Mouse (Mus musculus): ENCODE data around the gene Unc5cl. TPM values are rescaled to one million over a fixed set of nuclear protein-coding genes. Genes with fewer than 3 reads are reported as not detected.

The Unc5cl gene
- polyA plus RNA-seq, 1 experiment from 2014 or later = 0.68 TPM

- no peak overlapping the region for H3K4me3 ChIP-seq (ENCODE audit: low read depth, low read length)
- DNase-seq = no peak
- TF ChIP-seq EP300 (IDR thresholded peaks at IDR 0.05; ENCODE audit: low read depth) (no peak), CTCF (IDR thresholded peaks at IDR 0.05; ENCODE audit: low read depth) (no peak)
- WGBS (ENCODE audit: insufficient replicate concordance) = 83% methylated on average over 11 of the region's 11 CpGs
- H3K9me3 ChIP-seq (ENCODE audit: low read length) = no peaks in the 10 kb centered on the region
- no peak overlapping the region for H3K27ac ChIP-seq (ENCODE audit: low read depth)
- H3K4me1 ChIP-seq (ENCODE audit: insufficient read depth) = no peaks in the 10 kb centered on the region
- H3K9ac ChIP-seq (replicated peaks) = no peak overlapping the region
- ATAC-seq = no peak
- H3K4me2 ChIP-seq (ENCODE audit: low read depth, low read length) = no peak overlapping the region
- no peaks in the 10 kb centered on the region for H3K27me3 ChIP-seq (ENCODE audit: insufficient read depth, low read length)
- no peaks in the 10 kb centered on the region for H3K36me3 ChIP-seq (replicated peaks; ENCODE audit: insufficient read depth, low read length)
These were observed 91.3 kb downstream of the Unc5cl start for GRCm38 (mm10) chr17:48546036-48546435.

GRCm38 (mm10) chr17:48547668-48548067 is 93.0 kb downstream of the Unc5cl start:
- Histone ChIP-seq H3K4me2 (ENCODE audit: low read depth, low read length) (no peak overlapping the region), H3K4me3 (ENCODE audit: low read depth, low read length) (no peak overlapping the region)
- ATAC-seq = peak; percentile 38; the same call in 1 of the 2 replicates

GRCm38 (mm10) chr17:48551788-48552531 is 97.3 kb downstream of the Unc5cl start:
- Histone ChIP-seq H3K9me3 (ENCODE audit: low read length) (no peaks in the 10 kb centered on the region), H3K36me3 (replicated peaks; ENCODE audit: insufficient read depth, low read length) (no peaks in the 10 kb centered on the region), H3K9ac (replicated peaks) (no peak overlapping the region), H3K4me1 (ENCODE audit: insufficient read depth) (no peaks in the 10 kb centered on the region), H3K27ac (ENCODE audit: low read depth) (no peak overlapping the region), H3K4me2 (ENCODE audit: low read depth, low read length) (no peak overlapping the region), H3K27me3 (ENCODE audit: insufficient read depth, low read length) (no peaks in the 10 kb centered on the region), H3K4me3 (ENCODE audit: low read depth, low read length) (no peak overlapping the region)
- ATAC-seq = no peak
- no peak for DNase-seq
- TF ChIP-seq CTCF (IDR thresholded peaks at IDR 0.05; ENCODE audit: low read depth) (no peak), EP300 (IDR thresholded peaks at IDR 0.05; ENCODE audit: low read depth) (no peak)
- WGBS (ENCODE audit: insufficient replicate concordance) = 87% methylated on average over 4 of the region's 4 CpGs

More at GRCm38 (mm10) chr17:48547668-48548067, 93.0 kb downstream of the Unc5cl start:
- Histone ChIP-seq H3K9me3 (ENCODE audit: low read length) (no peaks in the 10 kb centered on the region), H3K27me3 (ENCODE audit: insufficient read depth, low read length) (no peaks in the 10 kb centered on the region), H3K4me1 (ENCODE audit: insufficient read depth) (no peaks in the 10 kb centered on the region), H3K36me3 (replicated peaks; ENCODE audit: insufficient read depth, low read length) (no peaks in the 10 kb centered on the region), H3K27ac (ENCODE audit: low read depth) (no peak overlapping the region), H3K9ac (replicated peaks) (no peak overlapping the region)
- 70% methylated on average over 6 of the region's 6 CpGs for WGBS (ENCODE audit: insufficient replicate concordance)
- no peak for DNase-seq
- TF ChIP-seq EP300 (IDR thresholded peaks at IDR 0.05; ENCODE audit: low read depth) = no peak
- no peak for TF ChIP-seq CTCF (IDR thresholded peaks at IDR 0.05; ENCODE audit: low read depth)

- no peak for TF ChIP-seq CTCF (IDR thresholded peaks at IDR 0.05; ENCODE audit: low read depth)
- no peak for TF ChIP-seq EP300 (IDR thresholded peaks at IDR 0.05; ENCODE audit: low read depth)
- Histone ChIP-seq H3K27me3 (ENCODE audit: insufficient read depth, low read length) (no peaks in the 10 kb centered on the region), H3K4me3 (ENCODE audit: low read depth, low read length) (no peak overlapping the region), H3K9ac (replicated peaks) (no peak overlapping the region), H3K4me2 (ENCODE audit: low read depth, low read length) (no peak overlapping the region), H3K4me1 (ENCODE audit: insufficient read depth) (no peaks in the 10 kb centered on the region), H3K36me3 (replicated peaks; ENCODE audit: insufficient read depth, low read length) (no peaks in the 10 kb centered on the region), H3K9me3 (ENCODE audit: low read length) (no peaks in the 10 kb centered on the region; the same call in 1 of the 2 replicates), H3K27ac (ENCODE audit: low read depth) (no peak overlapping the region)
- WGBS (ENCODE audit: insufficient replicate concordance) = 75% methylated on average over 3 of the region's 3 CpGs
- DNase-seq = no peak
- ATAC-seq = no peak
These were observed 97.8 kb downstream of the Unc5cl start for GRCm38 (mm10) chr17:48552532-48552915.

- H3K4me1 ChIP-seq (ENCODE audit: insufficient read depth) = no peaks in the 10 kb centered on the region
- no peaks in the 10 kb centered on the region for H3K36me3 ChIP-seq (replicated peaks; ENCODE audit: insufficient read depth, low read length)
- no peak overlapping the region for H3K27ac ChIP-seq (ENCODE audit: low read depth)
- H3K4me3 ChIP-seq (ENCODE audit: low read depth, low read length) = no peak overlapping the region
- 30% methylated on average over 9 of the region's 9 CpGs for WGBS (ENCODE audit: insufficient replicate concordance)
- no peak for TF ChIP-seq EP300 (IDR thresholded peaks at IDR 0.05; ENCODE audit: low read depth)
- TF ChIP-seq CTCF (IDR thresholded peaks at IDR 0.05; ENCODE audit: low read depth) = no peak
- no peak overlapping the region for H3K4me2 ChIP-seq (ENCODE audit: low read depth, low read length)
- ATAC-seq (no peak), DNase-seq (no peak)
- no peaks in the 10 kb centered on the region for H3K27me3 ChIP-seq (ENCODE audit: insufficient read depth, low read length)
- H3K9ac ChIP-seq (replicated peaks) = no peak overlapping the region
- peaks cover 5% of the 10 kb centered on the region for H3K9me3 ChIP-seq (ENCODE audit: low read length)
These were observed 101.7 kb downstream of the Unc5cl start for GRCm38 (mm10) chr17:48556223-48556962.
